Mouse (Mus musculus) liver, embryonic 11.5 days (tissue): ENCODE data around the gene Dnajc22. TPM values are rescaled to one million over a fixed set of nuclear protein-coding genes. Genes with fewer than 3 reads are reported as not detected.

Source experiments
- ATAC-seq: fragments of 200-750 bp; cut with Nextera tagmentation; replicated peaks from 2 replicates; pipeline ENCODE4 v1.8.0; 2017; ENCODE audit warnings: moderate number of reproducible peaks, mild to moderate bottlenecking, moderate TSS enrichment, moderate library complexity; ENCODE audit not compliant: low FRiP score
- DNase-seq: peaks from one replicate; pipeline ENCODE4 v3.0.0-alpha.2; 2017; ENCODE audit warnings: low spot score
- H3K27ac ChIP-seq: fragments of 300-500 bp; sonication (generic); 2 replicates; pipeline ENCODE4 v1.5.1; 2014; ENCODE audit warnings: mild to moderate bottlenecking, low read depth, low read length, control low read depth
- H3K27me3 ChIP-seq: fragments of 300-500 bp; sonication (generic); replicated peaks from 2 replicates; pipeline ENCODE4 v1.6.1; 2014; ENCODE audit warnings: low read length, mixed read lengths; ENCODE audit not compliant: control insufficient read depth, insufficient read depth
- H3K36me3 ChIP-seq: fragments of 300-500 bp; sonication (generic); 2 replicates; pipeline ENCODE4 v1.6.1; 2014; ENCODE audit warnings: mild to moderate bottlenecking, low read length, moderate library complexity, mixed read lengths; ENCODE audit not compliant: control insufficient read depth, insufficient read depth
- H3K4me1 ChIP-seq: fragments of 300-500 bp; sonication (generic); replicated peaks from 2 replicates; pipeline ENCODE4 v1.6.1; 2014; ENCODE audit warnings: low read length, mixed read lengths; ENCODE audit not compliant: control insufficient read depth, insufficient read depth
- H3K4me2 ChIP-seq: fragments of 300-500 bp; sonication (generic); 2 replicates; pipeline ENCODE4 v1.6.1; 2014; ENCODE audit warnings: mild to moderate bottlenecking, control low read depth, moderate library complexity
- H3K4me3 ChIP-seq: fragments of 300-500 bp; sonication (generic); 2 replicates; pipeline ENCODE4 v1.5.1; 2014; ENCODE audit warnings: low read depth, low read length, control low read depth
- H3K9ac ChIP-seq: fragments of 300-500 bp; sonication (generic); 2 replicates; pipeline ENCODE4 v1.6.1; 2014; ENCODE audit warnings: low read depth, low read length, control low read depth
- H3K9me3 ChIP-seq: fragments of 300-500 bp; sonication (generic); 2 replicates; pipeline ENCODE4 v1.6.1; 2016; ENCODE audit warnings: low read length, inconsistent platforms, mixed read lengths; ENCODE audit not compliant: control insufficient read depth
- WGBS: fragments of 180-500 bp; shearing (Covaris S2); extraction: QIAGEN DNeasy Blood & Tissue Kit; methylation state at CpG from one replicate; pipeline ENCODE4 v1.1.7; 2014; 5-methylcytosine and 5-hydroxymethylcytosine counted together
- polyA plus RNA-seq: library from polyadenylated mRNA; unstranded; fragments of >200 nt; fragmentation: Nextera tagmentation; extraction: Ambion mirVana; gene quantifications from 2 replicates; pipeline ENCODE4 v1.2.1, GENCODE M21; 2014

Gene Dnajc22
- polyA plus RNA-seq, 1 experiment from 2014 or later: 19.8 TPM

DNA sequence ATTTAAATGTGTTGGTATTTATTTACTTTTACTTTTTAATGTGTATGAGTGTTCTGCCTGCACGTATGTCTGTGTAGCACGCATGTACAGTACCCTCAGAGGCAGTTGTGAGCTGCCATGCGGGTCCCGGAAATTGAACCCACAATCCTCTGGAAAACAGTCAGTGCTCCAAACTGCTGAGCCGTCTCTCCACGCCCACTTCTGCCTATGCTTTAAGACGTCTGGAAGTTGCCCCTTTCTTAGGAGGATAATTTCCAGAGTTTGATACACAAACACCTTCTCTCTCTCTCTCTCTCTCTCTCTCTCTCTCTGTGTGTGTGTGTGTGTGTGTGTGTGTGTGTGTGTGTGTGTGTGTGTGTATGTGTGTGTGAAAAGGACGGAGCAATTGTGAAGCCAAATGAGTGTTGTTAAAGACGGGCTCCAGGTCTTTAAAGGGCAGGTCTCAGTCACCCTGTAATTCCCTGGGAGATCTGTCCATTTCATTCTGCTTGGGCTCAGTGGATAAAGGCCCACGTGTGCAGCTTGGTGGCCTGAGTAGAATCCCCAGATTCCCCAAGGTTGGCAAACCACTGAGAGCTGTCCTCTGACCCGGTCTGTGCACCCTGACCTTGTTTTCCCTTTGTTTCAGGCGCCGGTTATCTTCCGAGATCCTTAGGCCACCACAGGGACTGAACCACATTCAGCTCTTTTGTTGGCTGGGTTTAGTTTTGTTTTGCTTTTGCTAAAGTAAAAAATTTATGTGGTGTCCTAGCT is 21.5 kb downstream of the Dnajc22 start:
- H3K4me2 ChIP-seq: no peak overlapping the region
- ATAC-seq (no peak), DNase-seq (no peak)
- H3K9ac ChIP-seq: no peak overlapping the region
- no peaks in the 10 kb centered on the region for H3K9me3 ChIP-seq
- peaks cover 10% of the 10 kb centered on the region for H3K4me1 ChIP-seq
- H3K36me3 ChIP-seq: no peaks in the 10 kb centered on the region
- H3K4me3 ChIP-seq: no peak overlapping the region
- 54% methylated on average over 14 of the region's 14 CpGs for WGBS
- H3K27me3 ChIP-seq: no peaks in the 10 kb centered on the region
- H3K27ac ChIP-seq: peak overlapping the region; percentile 38; the same call in 1 of the 2 replicates

- ATAC-seq (no peak), DNase-seq (no peak)
- Histone ChIP-seq H3K4me3 (no peak overlapping the region), H3K9ac (no peak overlapping the region), H3K4me1 (peaks cover 10% of the 10 kb centered on the region), H3K27ac (no peak overlapping the region; the same call in 1 of the 2 replicates), H3K4me2 (no peak overlapping the region), H3K27me3 (no peaks in the 10 kb centered on the region), H3K36me3 (no peaks in the 10 kb centered on the region), H3K9me3 (no peaks in the 10 kb centered on the region)
- 66% methylated on average over 7 of the region's 7 CpGs for WGBS
These were observed 22.1 kb downstream of the Dnajc22 start for GRCm38 (mm10) chr15:99115065-99115423.

- no peak overlapping the region for H3K4me2 ChIP-seq
These were observed 23.6 kb downstream of the Dnajc22 start for GRCm38 (mm10) chr15:99116539-99116938.

GRCm38 (mm10) chr15:99120814-99121213 is 27.8 kb downstream of the Dnajc22 start:
- Histone ChIP-seq H3K9ac (no peak overlapping the region), H3K4me2 (peak overlapping the region; percentile 37), H3K9me3 (no peaks in the 10 kb centered on the region), H3K27ac (no peak overlapping the region), H3K36me3 (no peaks in the 10 kb centered on the region), H3K27me3 (no peaks in the 10 kb centered on the region), H3K4me1 (peaks cover 9% of the 10 kb centered on the region; the same call in 1 of the 2 replicates), H3K4me3 (no peak overlapping the region)
- 12% methylated on average over 11 of the region's 11 CpGs for WGBS
- DNase-seq (no peak), ATAC-seq (no peak; the same call in 1 of the 2 replicates)

More at GRCm38 (mm10) chr15:99116539-99116938, 23.6 kb downstream of the Dnajc22 start:
- Histone ChIP-seq H3K27ac (0 out of 2 replicates have a peak overlapping the region, but pooled peaks have one; percentile 7), H3K9ac (no peak overlapping the region), H3K27me3 (no peaks in the 10 kb centered on the region), H3K36me3 (no peaks in the 10 kb centered on the region), H3K4me1 (peaks cover 10% of the 10 kb centered on the region), H3K9me3 (no peaks in the 10 kb centered on the region), H3K4me3 (no peak overlapping the region)
- peak; percentile 37; the same call in 1 of the 2 replicates for ATAC-seq
- WGBS: 40% methylated on average over 11 of the region's 11 CpGs
- DNase-seq: no peak

DNA sequence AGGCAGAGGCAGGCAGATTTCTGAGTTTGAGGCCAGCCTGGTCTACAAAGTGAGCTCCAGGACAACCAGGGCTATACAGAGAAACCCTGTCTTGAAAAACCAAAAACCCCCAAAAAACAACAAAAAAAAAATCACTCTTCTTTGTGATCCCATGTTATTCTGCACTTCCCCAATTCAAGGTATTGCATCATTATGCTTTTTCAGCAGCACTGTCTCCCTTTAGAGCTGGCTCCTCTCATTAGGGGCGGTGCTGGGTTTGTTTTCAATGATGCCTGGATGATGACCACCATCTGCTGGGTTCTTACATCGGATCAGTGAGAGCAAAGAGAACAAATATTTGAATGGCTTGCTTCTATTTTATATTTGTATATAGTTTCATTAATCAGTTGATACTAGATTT is 29.7 kb downstream of the Dnajc22 start:
- WGBS: 74% methylated on average over 2 of the region's 2 CpGs
- DNase-seq: no peak
- H3K4me1 ChIP-seq: peaks cover 9% of the 10 kb centered on the region; the same call in 1 of the 2 replicates
- no peaks in the 10 kb centered on the region for H3K27me3 ChIP-seq
- no peak overlapping the region for H3K9ac ChIP-seq
- ATAC-seq: no peak
- no peak overlapping the region for H3K27ac ChIP-seq
- no peaks in the 10 kb centered on the region for H3K9me3 ChIP-seq
- no peak overlapping the region for H3K4me2 ChIP-seq
- no peak overlapping the region for H3K4me3 ChIP-seq
- no peaks in the 10 kb centered on the region for H3K36me3 ChIP-seq

GRCm38 (mm10) chr15:99125711-99126080 is 32.7 kb downstream of the Dnajc22 start, which contains the start of gene Spats2:
Gene Spats2 (plus strand): TSS chr15:99125916.
- no peak for DNase-seq
- WGBS: 2% methylated on average over 12 of the region's 12 CpGs
- peaks cover 26% of the 10 kb centered on the region for H3K4me1 ChIP-seq
- peak within 1 kb of the TSS; percentile 93 for H3K4me2 ChIP-seq
- H3K4me3 ChIP-seq: peak within 1 kb of the TSS; percentile 71
- no peak for ATAC-seq
- no peaks in the 10 kb centered on the region for H3K36me3 ChIP-seq
- peak within 1 kb of the TSS; percentile 81 for H3K27ac ChIP-seq
- H3K9ac ChIP-seq: peak within 1 kb of the TSS; percentile 90
- no peaks in the 10 kb centered on the region for H3K9me3 ChIP-seq
- H3K27me3 ChIP-seq: no peaks in the 10 kb centered on the region

GRCm38 (mm10) chr15:99126081-99126815 is 33.3 kb downstream of the Dnajc22 start:
- Histone ChIP-seq H3K27ac (peak overlapping the region; percentile 81), H3K9me3 (no peaks in the 10 kb centered on the region), H3K4me1 (peaks cover 24% of the 10 kb centered on the region), H3K9ac (peak overlapping the region; percentile 90), H3K4me2 (peak overlapping the region; percentile 93), H3K36me3 (no peaks in the 10 kb centered on the region), H3K4me3 (peak overlapping the region; percentile 71), H3K27me3 (no peaks in the 10 kb centered on the region)
- DNase-seq (peak; percentile 86), ATAC-seq (peak; percentile 72)
- under 1% methylated on average over 113 of the region's 115 CpGs for WGBS

DNA sequence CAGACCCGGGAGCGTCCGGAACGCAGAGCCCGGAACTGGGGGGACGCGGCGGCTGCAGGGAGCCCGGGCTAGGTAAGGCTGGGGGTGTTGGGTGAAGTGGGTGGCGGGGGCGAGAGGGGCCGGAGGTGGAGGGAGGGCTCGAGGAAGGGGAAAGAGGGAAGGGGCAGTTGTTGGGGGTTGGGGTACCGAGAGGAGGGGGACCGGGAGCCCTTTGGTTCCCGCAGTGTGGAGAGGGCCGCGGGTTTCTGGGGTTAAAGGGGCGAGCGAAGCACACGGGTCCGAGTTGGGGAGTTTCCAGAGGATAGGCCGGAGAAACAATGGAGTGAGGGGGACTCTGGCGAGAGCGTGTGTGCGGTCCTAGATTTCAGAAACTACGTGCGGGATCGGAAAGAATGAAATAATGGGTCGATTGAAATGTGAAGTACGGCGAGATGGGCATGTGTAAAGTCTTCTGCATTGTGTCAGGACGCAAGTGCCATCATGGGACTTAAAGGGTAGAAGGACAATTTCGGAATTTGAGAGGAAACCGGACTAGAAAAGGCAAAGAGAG is 33.9 kb downstream of the Dnajc22 start:
- Histone ChIP-seq H3K4me1 (peaks cover 28% of the 10 kb centered on the region), H3K9me3 (no peaks in the 10 kb centered on the region), H3K27me3 (no peaks in the 10 kb centered on the region), H3K27ac (peak overlapping the region; percentile 81), H3K36me3 (no peaks in the 10 kb centered on the region; the same call in 1 of the 2 replicates), H3K4me2 (peak overlapping the region; percentile 93), H3K9ac (peak overlapping the region; percentile 90), H3K4me3 (peak overlapping the region; percentile 71)
- ATAC-seq (peak; percentile 49; the same call in 1 of the 2 replicates), DNase-seq (no peak)
- WGBS: under 1% methylated on average over 32 of the region's 35 CpGs
